Mouse (Mus musculus) liver, embryonic 13.5 days (tissue): ENCODE results near the gene Tmem230. TPM values are rescaled to one million over a fixed set of nuclear protein-coding genes. Genes with fewer than 3 reads are reported as not detected.
"Not testable (repeated sequence)": the region's sequence is repeated elsewhere in the genome, so short reads cannot be mapped to it uniquely, and the experiment has no call there.

Source experiments
- ATAC-seq: fragments of 200-750 bp; cut with Nextera tagmentation; 2 replicates; pipeline ENCODE4 v1.8.0; 2017; ENCODE audit warnings: low read depth, mild to moderate bottlenecking, moderate number of reproducible peaks, moderate library complexity
- DNase-seq: peaks from one replicate; pipeline ENCODE4 v3.0.0; 2022
- H3K27ac ChIP-seq: fragments of 300-500 bp; sonication (generic); 2 replicates; pipeline ENCODE4 v1.5.1; 2015; ENCODE audit warnings: moderate library complexity, mild to moderate bottlenecking, inconsistent platforms
- H3K27me3 ChIP-seq: fragments of 300-500 bp; sonication (generic); 2 replicates; pipeline ENCODE4 v1.6.1; 2015; ENCODE audit warnings: mild to moderate bottlenecking, inconsistent platforms
- H3K36me3 ChIP-seq: fragments of 300-500 bp; sonication (generic); 2 replicates; pipeline ENCODE4 v1.6.1; 2015; ENCODE audit warnings: mild to moderate bottlenecking, inconsistent platforms
- H3K4me1 ChIP-seq: fragments of 300-500 bp; sonication (generic); replicated peaks from 2 replicates; pipeline ENCODE4 v1.6.1; 2015; ENCODE audit warnings: inconsistent platforms
- H3K4me2 ChIP-seq: fragments of 300-500 bp; sonication (generic); 2 replicates; pipeline ENCODE4 v1.6.1; 2015; ENCODE audit warnings: inconsistent platforms, mild to moderate bottlenecking, moderate library complexity
- H3K4me3 ChIP-seq: fragments of 300-500 bp; sonication (generic); replicated peaks from 2 replicates; pipeline ENCODE4 v1.5.1; 2015; ENCODE audit warnings: mild to moderate bottlenecking, inconsistent platforms
- H3K9ac ChIP-seq: fragments of 300-500 bp; sonication (generic); 2 replicates; pipeline ENCODE4 v1.6.1; 2015; ENCODE audit warnings: mild to moderate bottlenecking, inconsistent platforms
- H3K9me3 ChIP-seq: fragments of 300-500 bp; sonication (generic); replicated peaks from 2 replicates; pipeline ENCODE4 v1.6.1; 2016; ENCODE audit warnings: inconsistent platforms
- WGBS: fragments of 180-500 bp; shearing (Covaris S2); methylation state at CpG from one replicate; pipeline ENCODE4 v1.1.7; 2015; ENCODE audit not compliant: insufficient replicate concordance; 5-methylcytosine and 5-hydroxymethylcytosine counted together
- polyA plus RNA-seq: library from polyadenylated mRNA; unstranded; fragments of >200 nt; fragmentation: Nextera tagmentation; extraction: Ambion mirVana; gene quantifications from 2 replicates; pipeline ENCODE4 v1.2.1, GENCODE M21; 2015

The Tmem230 gene
- polyA plus RNA-seq, 1 experiment from 2014 or later = 17.5 TPM

GRCm38 (mm10) chr2:132252542-132253528 is 5.2 kb upstream of the Tmem230 start, which contains the start of gene Pcna:
TSS of gene Pcna (minus strand) at chr2:132253314.
- Histone ChIP-seq H3K27me3 (no peaks in the 10 kb centered on the region), H3K4me3 (peak within 1 kb of the TSS; percentile 85), H3K9me3 (no peaks in the 10 kb centered on the region), H3K36me3 (peaks cover 38% of the 10 kb centered on the region), H3K4me2 (peak within 1 kb of the TSS; percentile 83), H3K27ac (peak within 1 kb of the TSS; percentile 88), H3K4me1 (peaks cover 46% of the 10 kb centered on the region), H3K9ac (peak within 1 kb of the TSS; percentile 89)
- ATAC-seq = peak; percentile 97
- DNase-seq = peak; percentile 97
- under 1% methylated on average over 79 of the region's 79 CpGs for WGBS

- Histone ChIP-seq H3K9ac (peak overlapping the region; percentile 89), H3K4me2 (peak overlapping the region; percentile 83), H3K4me3 (peak overlapping the region; percentile 85), H3K36me3 (peaks cover 43% of the 10 kb centered on the region), H3K27me3 (no peaks in the 10 kb centered on the region), H3K9me3 (no peaks in the 10 kb centered on the region), H3K4me1 (peaks cover 51% of the 10 kb centered on the region), H3K27ac (peak overlapping the region; percentile 88)
- DNase-seq (no peak), ATAC-seq (no peak)
- 5% methylated on average over 8 of the region's 8 CpGs for WGBS
Measured at GRCm38 (mm10) chr2:132251911-132252310, 4.3 kb upstream of the Tmem230 start.

- Histone ChIP-seq H3K9me3 (no peaks in the 10 kb centered on the region), H3K4me1 (peaks cover 27% of the 10 kb centered on the region), H3K27ac (no peak overlapping the region), H3K4me2 (no peak overlapping the region), H3K27me3 (no peaks in the 10 kb centered on the region), H3K9ac (no peak overlapping the region), H3K4me3 (no peak overlapping the region), H3K36me3 (peaks cover 68% of the 10 kb centered on the region)
- DNase-seq = no peak
- no peak for ATAC-seq
- WGBS = 81% methylated on average over 3 of the region's 3 CpGs
Measured at GRCm38 (mm10) chr2:132243370-132243769, 4.2 kb downstream of the Tmem230 start.

DNA sequence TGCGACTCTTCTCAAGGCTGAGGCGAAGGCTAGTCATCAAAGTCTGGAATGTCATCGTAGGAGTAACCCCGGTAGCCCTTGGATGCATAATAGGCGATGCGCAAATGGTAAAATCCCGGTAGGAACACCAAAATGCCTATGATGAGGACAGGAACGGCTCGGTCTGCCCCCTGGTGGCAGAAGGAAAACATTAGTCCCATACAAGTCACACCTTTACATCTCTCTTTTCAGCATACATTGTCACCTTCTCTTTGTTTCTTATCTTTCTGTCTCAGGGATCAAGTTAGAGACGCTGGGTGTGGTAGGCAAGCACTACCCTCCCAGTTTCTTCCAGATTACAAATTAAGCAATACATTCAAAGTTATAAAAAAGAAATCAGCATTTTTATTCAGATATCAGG is 7.2 kb downstream of the Tmem230 start:
- not testable (repeated sequence) for DNase-seq, H3K27me3 ChIP-seq, H3K9ac ChIP-seq, H3K4me3 ChIP-seq, H3K9me3 ChIP-seq, H3K27ac ChIP-seq, H3K4me2 ChIP-seq
- Histone ChIP-seq H3K36me3 (peaks cover 47% of the 10 kb centered on the region), H3K4me1 (peaks cover 16% of the 10 kb centered on the region; the same call in 1 of the 2 replicates)
- peak; percentile 64; the same call in 1 of the 2 replicates for ATAC-seq
- WGBS = 38% methylated on average over 10 of the region's 10 CpGs

- H3K4me1 ChIP-seq = peaks cover 16% of the 10 kb centered on the region; the same call in 1 of the 2 replicates
- H3K27me3 ChIP-seq, DNase-seq, ATAC-seq, H3K4me2 ChIP-seq, H3K9me3 ChIP-seq, H3K4me3 ChIP-seq, H3K27ac ChIP-seq, H3K9ac ChIP-seq: not testable (repeated sequence)
- 75% methylated on average over 3 of the region's 3 CpGs for WGBS
- H3K36me3 ChIP-seq = peaks cover 37% of the 10 kb centered on the region
Measured at GRCm38 (mm10) chr2:132239434-132239833, 8.2 kb downstream of the Tmem230 start.

DNA sequence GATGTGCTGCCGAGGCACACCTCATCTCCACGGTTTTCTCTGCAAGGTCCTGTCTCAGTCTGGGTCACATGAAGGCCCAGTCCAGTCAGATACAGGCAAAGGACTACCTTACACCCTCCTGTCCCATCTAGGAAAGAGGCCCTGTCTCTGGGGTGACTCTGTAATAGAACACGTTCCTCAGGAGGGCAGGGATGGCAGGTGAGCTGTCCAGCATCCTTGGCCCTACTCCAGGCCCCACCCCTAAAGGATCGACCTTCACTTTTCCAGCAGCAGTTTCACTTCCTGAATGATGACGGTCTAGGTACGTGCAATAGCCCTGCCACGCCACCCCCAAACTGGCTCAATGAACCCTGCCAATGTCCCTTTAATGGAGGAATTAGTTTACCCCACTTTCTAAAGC is 11.6 kb downstream of the Tmem230 start:
- DNase-seq (no peak), ATAC-seq (no peak)
- H3K4me1 ChIP-seq = peaks cover 10% of the 10 kb centered on the region; the same call in 1 of the 2 replicates
- H3K27ac ChIP-seq = no peak overlapping the region
- H3K4me2 ChIP-seq = no peak overlapping the region
- no peaks in the 10 kb centered on the region for H3K27me3 ChIP-seq
- H3K9ac ChIP-seq = no peak overlapping the region
- WGBS = 63% methylated on average over 7 of the region's 7 CpGs
- H3K36me3 ChIP-seq = peaks cover 6% of the 10 kb centered on the region; the same call in 1 of the 2 replicates
- H3K4me3 ChIP-seq = no peak overlapping the region
- H3K9me3 ChIP-seq = no peaks in the 10 kb centered on the region

DNA sequence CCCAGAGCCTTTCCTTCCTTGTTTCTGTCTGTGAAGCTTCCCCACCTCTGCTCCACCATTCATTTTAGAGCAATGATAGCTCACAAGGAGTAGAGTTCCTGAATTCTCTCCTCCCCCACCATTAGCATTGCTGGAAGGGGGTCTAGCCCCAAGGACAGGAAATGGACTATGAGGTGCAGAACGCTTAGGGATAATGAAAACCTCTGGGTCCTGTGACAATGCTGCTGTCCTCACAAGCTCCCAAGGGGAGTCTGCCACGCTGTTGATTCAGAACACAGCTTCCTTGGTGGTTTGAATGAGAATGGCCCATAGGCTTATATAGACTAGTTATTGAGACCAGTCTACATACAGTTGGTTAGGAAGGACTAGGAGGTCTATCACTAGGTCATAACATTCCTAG is 12.3 kb downstream of the Tmem230 start:
- Histone ChIP-seq H3K4me3 (no peak overlapping the region), H3K27ac (no peak overlapping the region), H3K4me1 (peaks cover 8% of the 10 kb centered on the region; the same call in 1 of the 2 replicates), H3K27me3 (no peaks in the 10 kb centered on the region), H3K9me3 (no peaks in the 10 kb centered on the region), H3K36me3 (0 out of 2 replicates have a peak, but pooled peaks cover 2% of the 10 kb centered on the region), H3K9ac (no peak overlapping the region), H3K4me2 (no peak overlapping the region)
- ATAC-seq (no peak), DNase-seq (no peak)
- 38% methylated on average over 2 of the region's 2 CpGs for WGBS

DNA sequence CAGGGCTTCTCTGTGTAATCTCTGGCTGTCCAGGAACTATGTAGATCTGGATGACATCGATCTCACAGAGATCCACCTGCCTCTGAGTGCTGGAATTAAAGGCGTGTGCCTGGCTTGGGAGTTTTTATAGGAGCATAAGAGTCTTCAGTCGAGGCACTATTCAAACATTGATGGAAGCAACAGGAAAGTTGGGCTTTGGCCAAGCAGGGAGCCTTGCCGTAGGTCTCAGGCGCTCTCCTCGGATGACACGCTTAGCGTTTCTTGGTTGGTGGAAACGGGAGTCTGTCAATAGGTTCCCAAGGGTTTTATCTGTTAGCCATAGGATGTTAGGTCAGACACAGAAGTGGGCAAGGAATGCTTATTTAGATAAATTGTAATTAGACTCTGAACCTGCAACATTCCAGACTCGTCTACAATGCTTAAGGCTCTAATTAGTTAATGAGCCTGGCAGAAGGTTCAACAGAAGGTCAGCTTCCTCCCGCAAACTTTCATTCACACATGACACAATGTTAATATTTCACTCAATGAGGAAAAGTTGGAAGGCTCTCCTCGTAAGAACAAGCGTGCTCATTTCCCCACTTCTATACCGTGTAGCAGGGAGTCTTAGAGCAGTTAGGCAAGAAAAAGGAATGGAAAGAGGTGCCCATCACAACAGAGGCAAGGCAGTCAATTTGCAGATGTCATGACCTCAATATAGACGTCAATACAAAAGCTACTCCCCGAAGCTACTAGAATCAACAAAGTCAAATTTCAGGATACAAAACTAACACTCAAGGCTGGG is 13.4 kb downstream of the Tmem230 start:
- Histone ChIP-seq H3K9ac (no peak overlapping the region), H3K4me3 (no peak overlapping the region), H3K27ac (no peak overlapping the region), H3K36me3 (no peaks in the 10 kb centered on the region), H3K4me2 (no peak overlapping the region), H3K27me3 (no peaks in the 10 kb centered on the region), H3K4me1 (peaks cover 8% of the 10 kb centered on the region; the same call in 1 of the 2 replicates), H3K9me3 (no peaks in the 10 kb centered on the region)
- 67% methylated on average over 16 of the region's 16 CpGs for WGBS
- DNase-seq = no peak
- no peak for ATAC-seq

DNA sequence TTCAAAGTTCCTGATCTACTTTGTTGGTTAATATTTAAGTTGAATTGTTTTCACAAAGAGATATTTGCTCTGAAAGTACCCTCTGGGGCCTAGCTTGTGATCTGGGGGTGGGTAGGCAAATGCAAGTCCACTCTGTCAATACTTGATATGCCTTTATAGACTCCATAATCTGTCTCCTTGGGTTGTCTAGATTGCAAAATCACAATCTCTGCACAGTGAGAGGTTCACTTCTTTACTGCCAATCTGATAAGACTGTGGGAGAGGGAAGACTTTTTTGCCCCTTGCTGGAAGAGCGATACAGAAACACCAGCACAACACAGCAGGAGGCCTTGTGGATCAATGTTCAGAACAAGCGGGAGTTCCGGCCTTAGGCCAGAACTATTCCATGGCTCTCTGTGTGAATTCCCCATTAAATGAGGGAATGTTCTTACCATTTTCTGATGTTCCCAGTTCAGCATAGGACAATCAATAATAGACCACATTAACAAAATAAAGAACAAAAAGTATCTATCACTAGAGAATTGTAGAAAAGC is 15.1 kb downstream of the Tmem230 start:
- Histone ChIP-seq H3K9ac (no peak overlapping the region), H3K9me3 (no peaks in the 10 kb centered on the region), H3K27me3 (no peaks in the 10 kb centered on the region), H3K36me3 (no peaks in the 10 kb centered on the region), H3K27ac (no peak overlapping the region), H3K4me1 (0 out of 2 replicates have a peak, but pooled peaks cover 3% of the 10 kb centered on the region), H3K4me3 (no peak overlapping the region), H3K4me2 (no peak overlapping the region)
- DNase-seq (no peak), ATAC-seq (no peak)
- 74% methylated on average over 3 of the region's 3 CpGs for WGBS

- no peak overlapping the region for H3K27ac ChIP-seq
- H3K4me1 ChIP-seq = no peaks in the 10 kb centered on the region
- H3K9me3 ChIP-seq = no peaks in the 10 kb centered on the region; the same call in 1 of the 2 replicates
- no peak overlapping the region for H3K4me3 ChIP-seq
- H3K27me3 ChIP-seq = no peaks in the 10 kb centered on the region
- no peak overlapping the region for H3K9ac ChIP-seq
- DNase-seq (no peak), ATAC-seq (no peak)
- no peaks in the 10 kb centered on the region for H3K36me3 ChIP-seq
- 57% methylated on average over 4 of the region's 4 CpGs for WGBS
- H3K4me2 ChIP-seq = no peak overlapping the region
Measured at GRCm38 (mm10) chr2:132224359-132224758, 23.2 kb downstream of the Tmem230 start.

GRCm38 (mm10) chr2:132221611-132222073 is 26.0 kb downstream of the Tmem230 start:
- Histone ChIP-seq H3K27me3 (no peaks in the 10 kb centered on the region), H3K36me3 (no peaks in the 10 kb centered on the region), H3K4me2 (no peak overlapping the region), H3K4me1 (no peaks in the 10 kb centered on the region), H3K9ac (no peak overlapping the region), H3K27ac (no peak overlapping the region), H3K9me3 (no peaks in the 10 kb centered on the region), H3K4me3 (no peak overlapping the region)
- ATAC-seq = no peak
- WGBS = 56% methylated on average over 11 of the region's 11 CpGs
- DNase-seq = no peak
